Mouse (Mus musculus) intestine, embryonic 14.5 days (tissue): ENCODE measurements around the gene Tmem198. TPM values are rescaled to one million over a fixed set of nuclear protein-coding genes. Genes with fewer than 3 reads are reported as not detected.

Source experiments
- ATAC-seq: fragments of 200-750 bp; cut with Nextera tagmentation; replicated peaks from 2 replicates; pipeline ENCODE4 v1.8.0; 2017; ENCODE audit warnings: low read depth, moderate number of reproducible peaks, moderate TSS enrichment, moderate library complexity; ENCODE audit not compliant: low FRiP score, low TSS enrichment
- DNase-seq: peaks from one replicate; pipeline ENCODE4 v3.0.0-alpha.2; 2018; ENCODE audit warnings: low spot score
- H3K27ac ChIP-seq: fragments of 300-500 bp; sonication (generic); 2 replicates; pipeline ENCODE4 v1.5.1; 2014; ENCODE audit warnings: low read depth, mild to moderate bottlenecking, control low read depth
- H3K27me3 ChIP-seq: fragments of 300-500 bp; sonication (generic); replicated peaks from 2 replicates; pipeline ENCODE4 v1.6.1; 2014; ENCODE audit warnings: low read length, control low read depth; ENCODE audit not compliant: control insufficient read depth, insufficient read depth
- H3K36me3 ChIP-seq: fragments of 300-500 bp; sonication (generic); 2 replicates; pipeline ENCODE4 v1.6.1; 2014; ENCODE audit warnings: low read length, control low read depth; ENCODE audit not compliant: control insufficient read depth, insufficient read depth
- H3K4me1 ChIP-seq: fragments of 300-500 bp; sonication (generic); replicated peaks from 2 replicates; pipeline ENCODE4 v1.6.1; 2014; ENCODE audit warnings: low read length, control low read depth, mixed read lengths; ENCODE audit not compliant: control insufficient read depth, insufficient read depth
- H3K4me2 ChIP-seq: fragments of 300-500 bp; sonication (generic); 2 replicates; pipeline ENCODE4 v1.6.1; 2014; ENCODE audit warnings: low read length
- H3K4me3 ChIP-seq: fragments of 300-500 bp; sonication (generic); 2 replicates; pipeline ENCODE4 v1.5.1; 2014; ENCODE audit warnings: low read depth, low read length, control low read depth, mixed read lengths
- H3K9ac ChIP-seq: fragments of 300-500 bp; sonication (generic); 2 replicates; pipeline ENCODE4 v1.6.1; 2014; ENCODE audit warnings: mild to moderate bottlenecking, low read length
- H3K9me3 ChIP-seq: fragments of 300-500 bp; sonication (generic); 2 replicates; pipeline ENCODE4 v1.6.1; 2016; ENCODE audit warnings: low read length, control low read depth; ENCODE audit not compliant: control insufficient read depth
- WGBS: fragments of 180-500 bp; shearing (Covaris S2); extraction: QIAGEN DNeasy Blood & Tissue Kit; methylation state at CpG from one replicate; pipeline ENCODE4 v1.1.7; 2014; 5-methylcytosine and 5-hydroxymethylcytosine counted together
- polyA plus RNA-seq: library from polyadenylated mRNA; unstranded; fragments of >200 nt; fragmentation: Nextera tagmentation; extraction: Ambion mirVana; gene quantifications from 2 replicates; pipeline ENCODE4 v1.2.1, GENCODE M21; 2014

Tmem198 gene
- polyA plus RNA-seq, 1 experiment from 2014 or later, result 1.9 TPM

DNA sequence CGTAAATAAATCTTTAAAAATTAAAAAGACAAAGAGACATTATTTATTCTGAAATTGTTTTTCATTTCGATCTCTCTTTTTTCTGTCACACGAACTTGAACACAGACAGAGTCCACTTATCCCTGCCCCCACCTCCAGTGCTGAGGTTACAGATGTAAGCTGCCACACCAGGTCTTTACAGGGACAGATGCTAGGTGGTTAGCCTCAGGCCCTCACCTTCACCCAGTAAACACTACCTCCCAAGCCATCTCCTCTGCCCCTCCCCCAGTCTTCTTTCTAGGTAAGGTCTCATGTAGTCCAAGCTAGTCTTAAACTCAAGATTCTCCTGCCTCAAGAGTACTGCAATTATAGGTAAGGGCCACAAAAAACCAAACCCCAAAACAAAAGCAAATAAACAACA, 33.2 kb downstream of the Tmem198 start:
- Histone ChIP-seq H3K36me3 (no peaks in the 10 kb centered on the region), H3K27ac (no peak overlapping the region), H3K4me1 (peaks cover 14% of the 10 kb centered on the region), H3K4me2 (no peak overlapping the region), H3K9me3 (no peaks in the 10 kb centered on the region), H3K9ac (no peak overlapping the region), H3K27me3 (no peaks in the 10 kb centered on the region), H3K4me3 (no peak overlapping the region)
- no peak for DNase-seq
- 85% methylated on average over 3 of the region's 3 CpGs for WGBS
- no peak for ATAC-seq

GRCm38 (mm10) chr1:75516703-75517380, 37.5 kb downstream of the Tmem198 start:
- Histone ChIP-seq H3K27ac (no peak overlapping the region), H3K4me3 (no peak overlapping the region), H3K27me3 (no peaks in the 10 kb centered on the region), H3K36me3 (no peaks in the 10 kb centered on the region), H3K4me1 (peaks cover 26% of the 10 kb centered on the region), H3K4me2 (no peak overlapping the region), H3K9ac (no peak overlapping the region), H3K9me3 (no peaks in the 10 kb centered on the region)
- ATAC-seq, result no peak
- DNase-seq, result no peak
- 67% methylated on average over 15 of the region's 15 CpGs for WGBS

DNA sequence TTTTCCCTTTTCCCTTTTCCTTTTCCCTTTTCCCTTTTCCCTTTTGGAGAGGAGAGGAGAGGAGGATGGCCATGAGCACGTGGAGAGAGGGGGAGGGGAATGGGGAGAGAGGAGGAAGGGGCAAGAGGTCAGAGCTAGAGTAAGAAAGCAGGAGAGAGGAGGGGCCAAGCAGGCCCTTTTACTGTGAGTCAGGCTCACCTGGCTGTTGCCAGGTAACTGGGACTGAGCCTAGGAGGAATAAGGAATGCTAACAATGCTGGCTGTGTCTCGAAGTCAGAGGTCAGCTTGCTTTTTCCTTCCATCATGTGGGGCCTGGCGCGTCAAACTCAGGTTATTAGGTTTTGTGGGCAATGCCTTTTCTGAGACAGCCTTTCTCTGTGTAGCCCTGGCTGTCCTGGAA, 38.7 kb downstream of the Tmem198 start:
- 47% methylated on average over 3 of the region's 4 CpGs for WGBS
- Histone ChIP-seq H3K4me3 (no peak overlapping the region), H3K36me3 (no peaks in the 10 kb centered on the region), H3K27me3 (no peaks in the 10 kb centered on the region), H3K4me2 (no peak overlapping the region), H3K9me3 (no peaks in the 10 kb centered on the region), H3K9ac (no peak overlapping the region), H3K27ac (peak overlapping the region; percentile 75), H3K4me1 (peaks cover 31% of the 10 kb centered on the region)
- ATAC-seq (no peak), DNase-seq (no peak)

GRCm38 (mm10) chr1:75518427-75518826, 39.1 kb downstream of the Tmem198 start:
- H3K4me3 ChIP-seq, result no peak overlapping the region
- H3K27ac ChIP-seq, result peak overlapping the region; percentile 75
- H3K27me3 ChIP-seq, result no peaks in the 10 kb centered on the region
- WGBS, result 96% methylated on average over 4 of the region's 4 CpGs
- H3K4me1 ChIP-seq, result peaks cover 31% of the 10 kb centered on the region
- H3K36me3 ChIP-seq, result no peaks in the 10 kb centered on the region
- no peak for ATAC-seq
- H3K9ac ChIP-seq, result no peak overlapping the region
- no peak for DNase-seq
- no peak overlapping the region for H3K4me2 ChIP-seq
- H3K9me3 ChIP-seq, result no peaks in the 10 kb centered on the region

GRCm38 (mm10) chr1:75519576-75519975, 40.2 kb downstream of the Tmem198 start:
- H3K27ac ChIP-seq, result peak overlapping the region; percentile 98
- 0 out of 2 replicates have a peak overlapping the region, but pooled peaks have one; percentile 7 for H3K4me2 ChIP-seq
- DNase-seq (no peak), ATAC-seq (no peak)
- H3K36me3 ChIP-seq, result no peaks in the 10 kb centered on the region
- H3K4me1 ChIP-seq, result peaks cover 31% of the 10 kb centered on the region
- WGBS, result 40% methylated on average over 5 of the region's 5 CpGs
- H3K27me3 ChIP-seq, result no peaks in the 10 kb centered on the region
- no peaks in the 10 kb centered on the region for H3K9me3 ChIP-seq
- H3K9ac ChIP-seq, result no peak overlapping the region
- no peak overlapping the region for H3K4me3 ChIP-seq

DNA sequence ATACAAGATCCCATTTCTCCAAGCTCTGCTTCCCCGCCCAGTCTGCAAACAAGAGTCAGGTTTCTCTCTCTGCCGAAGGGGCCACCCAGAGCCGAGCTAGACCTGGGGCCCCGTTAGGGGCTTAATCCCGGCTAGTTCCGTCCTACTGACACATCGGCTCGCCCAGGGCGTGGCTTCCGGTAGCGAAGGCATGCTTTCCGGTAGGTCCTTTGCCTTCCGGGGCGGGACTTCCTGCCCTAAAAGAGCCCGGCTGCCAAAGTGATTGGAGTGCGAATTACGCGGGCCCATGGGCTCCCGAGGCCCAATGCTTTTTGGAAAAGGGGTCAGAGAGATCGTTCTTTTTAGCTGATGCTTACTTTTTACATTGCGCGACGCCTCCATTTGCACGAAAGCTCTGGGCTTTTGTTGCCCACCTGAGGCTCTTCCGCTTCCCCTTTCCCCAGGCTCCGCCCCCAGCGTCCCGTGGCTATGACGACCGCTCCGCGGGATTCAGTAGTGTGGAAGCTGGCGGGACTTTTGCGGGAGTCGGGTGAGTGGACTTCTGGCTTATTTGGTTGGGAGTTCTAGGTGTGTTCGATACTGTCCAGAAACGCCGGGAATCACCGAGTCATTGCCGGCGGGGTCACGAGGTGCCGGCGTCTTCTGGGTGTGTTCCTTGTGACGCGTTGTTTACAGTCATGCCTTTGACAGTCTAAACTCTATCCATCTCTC, 42.1 kb downstream of the Tmem198 start, which contains the start of gene Stk11ip:
Gene Stk11ip, plus strand, starts transcription at position 209 of the 711 bp plus-strand sequence.
- peak; percentile 97 for DNase-seq
- H3K9ac ChIP-seq, result peak within 1 kb of the TSS; percentile 51
- WGBS, result under 1% methylated on average over 46 of the region's 46 CpGs

GRCm38 (mm10) chr1:75524679-75525078, 45.3 kb downstream of the Tmem198 start:
- no peaks in the 10 kb centered on the region for H3K9me3 ChIP-seq
- no peaks in the 10 kb centered on the region for H3K27me3 ChIP-seq
- H3K36me3 ChIP-seq, result peaks cover 42% of the 10 kb centered on the region
- no peak overlapping the region for H3K4me3 ChIP-seq
- DNase-seq (no peak), ATAC-seq (no peak)
- H3K4me1 ChIP-seq, result peaks cover 18% of the 10 kb centered on the region
- 85% methylated on average over 7 of the region's 7 CpGs for WGBS
- H3K4me2 ChIP-seq, result no peak overlapping the region
- no peak overlapping the region for H3K9ac ChIP-seq
- no peak overlapping the region for H3K27ac ChIP-seq

More for the DNA sequence above, 42.1 kb downstream of the Tmem198 start, which contains the start of gene Stk11ip:
- H3K9me3 ChIP-seq, result no peaks in the 10 kb centered on the region
- no peaks in the 10 kb centered on the region for H3K27me3 ChIP-seq
- peak within 1 kb of the TSS; percentile 94 for H3K4me2 ChIP-seq
- H3K36me3 ChIP-seq, result peaks cover 13% of the 10 kb centered on the region
- ATAC-seq, result peak; percentile 97
- H3K4me1 ChIP-seq, result peaks cover 28% of the 10 kb centered on the region
- peak within 1 kb of the TSS; percentile 72 for H3K4me3 ChIP-seq
- peak within 1 kb of the TSS; percentile 98 for H3K27ac ChIP-seq

DNA sequence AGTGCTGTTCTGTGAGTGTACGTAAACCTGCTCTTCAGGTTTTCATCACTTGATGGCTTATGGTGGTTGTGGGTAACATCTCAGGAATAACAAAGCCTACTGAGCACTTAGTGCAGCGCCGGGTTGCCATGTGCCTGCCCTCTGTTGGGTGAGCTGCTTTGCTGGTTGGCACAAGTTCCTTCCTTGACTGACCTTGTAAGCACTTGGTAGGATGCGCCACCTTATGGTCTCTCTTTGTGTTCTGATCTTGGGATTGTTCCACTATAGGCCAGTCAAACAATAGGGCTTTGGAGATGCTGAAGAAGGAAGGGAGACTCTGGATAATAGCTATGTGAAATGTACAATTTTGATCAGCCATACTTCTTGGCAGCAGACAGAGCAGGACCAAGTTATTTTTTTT, 51.2 kb downstream of the Tmem198 start:
- DNase-seq, result no peak

More for the DNA sequence above, 51.2 kb downstream of the Tmem198 start:
- no peaks in the 10 kb centered on the region for H3K27me3 ChIP-seq
- no peaks in the 10 kb centered on the region for H3K9me3 ChIP-seq
- no peak overlapping the region for H3K4me3 ChIP-seq
- H3K27ac ChIP-seq, result no peak overlapping the region
- no peak for ATAC-seq
- peaks cover 79% of the 10 kb centered on the region for H3K36me3 ChIP-seq
- no peak overlapping the region for H3K4me2 ChIP-seq
- H3K9ac ChIP-seq, result no peak overlapping the region
- 79% methylated on average over 4 of the region's 4 CpGs for WGBS
- no peaks in the 10 kb centered on the region for H3K4me1 ChIP-seq
